Mouse (Mus musculus): ENCODE results near the gene Aqr. TPM values are rescaled to one million over a fixed set of nuclear protein-coding genes. Genes with fewer than 3 reads are reported as not detected.
A peak's percentile ranks its signal among the peaks of the same experiment; 100 is the strongest.
"Not testable (repeated sequence)": the region's sequence is repeated elsewhere in the genome, so short reads cannot be mapped to it uniquely, and the experiment has no call there.

Aqr gene
- 74.2 and 75.4 TPM in 2 replicates for total RNA-seq (2014; fragmentation: Nextera tagmentation)
- 68.5 and 74.9 TPM in 2 replicates for total RNA-seq (2017)

GRCm38 (mm10) chr2:114186924-114187323, at the start of gene Aqr:
Gene Aqr (minus strand): TSS chr2:114187024.
- ATAC-seq (replicated peaks; ENCODE audit: low FRiP score, low TSS enrichment, poor library complexity, severe bottlenecking): not testable (repeated sequence)

- ATAC-seq (replicated peaks; ENCODE audit: low FRiP score, low TSS enrichment, poor library complexity, severe bottlenecking): no peak
These were observed 49.7 kb upstream of the Aqr start for GRCm38 (mm10) chr2:114236566-114236965.

DNA sequence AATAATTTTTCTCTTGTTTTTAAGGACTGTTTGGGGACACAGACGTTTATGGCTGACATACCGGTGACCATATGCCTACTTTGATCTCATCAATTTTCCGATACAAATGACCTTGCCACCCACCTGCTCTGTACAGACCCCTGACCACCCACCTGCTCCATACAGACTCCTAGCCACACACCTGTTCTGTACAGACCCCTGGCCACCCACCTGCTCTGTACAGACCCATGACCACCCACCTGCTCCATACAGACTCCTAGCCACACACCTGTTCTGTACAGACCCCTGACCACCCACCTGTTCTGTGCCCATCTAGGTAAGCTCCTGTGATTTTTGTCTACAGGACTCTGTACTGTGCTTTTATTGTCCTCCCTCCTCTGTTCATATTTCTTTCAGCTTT, 48.8 kb upstream of the Aqr start:
- ATAC-seq (replicated peaks; ENCODE audit: low FRiP score, low TSS enrichment, poor library complexity, severe bottlenecking): no peak

DNA sequence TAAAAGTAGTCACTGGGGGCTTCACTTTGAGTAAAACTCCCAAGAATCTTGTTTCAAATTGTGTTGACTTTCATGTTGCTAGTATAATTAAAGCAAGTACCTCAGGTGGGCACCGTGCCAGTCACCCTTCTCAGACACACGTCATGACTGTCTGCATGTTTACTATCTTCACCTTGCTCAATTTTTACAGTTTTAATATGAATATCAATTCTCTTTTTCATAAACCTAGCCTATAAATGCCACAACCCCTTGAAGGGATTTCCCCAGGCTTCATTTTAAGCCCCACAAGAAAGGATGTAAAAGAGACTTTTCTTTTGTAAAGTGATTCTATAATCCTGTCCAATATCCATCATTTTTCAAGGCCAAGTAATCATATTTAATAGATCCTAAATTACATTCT, 44.4 kb upstream of the Aqr start:
- no peak for ATAC-seq (replicated peaks; ENCODE audit: low FRiP score, low TSS enrichment, poor library complexity, severe bottlenecking)

DNA sequence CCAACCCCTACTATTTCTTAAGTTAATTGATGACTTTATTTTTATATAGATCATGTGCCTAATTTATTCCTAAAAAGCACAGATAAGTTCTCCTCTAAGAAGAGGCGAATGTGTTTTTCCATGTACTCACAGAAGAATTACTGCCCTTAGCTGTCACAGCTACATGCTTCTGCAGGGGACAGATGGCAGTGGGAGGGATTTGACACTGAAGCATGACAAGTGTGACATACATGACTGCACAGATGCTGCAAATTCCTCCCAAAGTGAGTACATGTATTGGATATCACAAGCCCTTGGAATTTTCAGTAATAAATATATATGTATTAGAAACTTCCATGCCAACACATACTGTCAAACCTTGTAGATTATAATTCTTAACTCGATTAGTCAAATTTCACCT, 41.8 kb upstream of the Aqr start:
- ATAC-seq (replicated peaks; ENCODE audit: low FRiP score, low TSS enrichment, poor library complexity, severe bottlenecking): no peak

DNA sequence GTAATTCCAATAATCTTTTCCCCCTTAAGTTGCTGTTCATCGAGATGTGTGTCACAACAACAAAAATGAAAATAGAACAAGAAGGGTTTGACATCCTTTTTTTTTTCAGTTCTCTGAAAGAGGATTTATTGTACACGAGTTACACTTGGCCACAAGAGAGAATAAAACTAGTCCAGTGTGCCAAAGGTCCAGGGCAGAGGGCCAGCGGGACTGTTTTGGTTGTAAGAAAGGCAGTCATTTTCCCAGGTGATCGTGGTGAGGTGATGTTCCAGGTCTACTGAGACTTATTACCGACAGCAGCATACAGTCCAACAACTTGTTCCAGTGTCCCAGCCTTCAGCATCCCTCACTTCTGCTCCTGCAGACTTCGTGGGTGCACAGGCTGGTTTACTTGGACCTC, 18.2 kb upstream of the Aqr start:
- no peak for ATAC-seq (replicated peaks; ENCODE audit: low FRiP score, low TSS enrichment, poor library complexity, severe bottlenecking)

DNA sequence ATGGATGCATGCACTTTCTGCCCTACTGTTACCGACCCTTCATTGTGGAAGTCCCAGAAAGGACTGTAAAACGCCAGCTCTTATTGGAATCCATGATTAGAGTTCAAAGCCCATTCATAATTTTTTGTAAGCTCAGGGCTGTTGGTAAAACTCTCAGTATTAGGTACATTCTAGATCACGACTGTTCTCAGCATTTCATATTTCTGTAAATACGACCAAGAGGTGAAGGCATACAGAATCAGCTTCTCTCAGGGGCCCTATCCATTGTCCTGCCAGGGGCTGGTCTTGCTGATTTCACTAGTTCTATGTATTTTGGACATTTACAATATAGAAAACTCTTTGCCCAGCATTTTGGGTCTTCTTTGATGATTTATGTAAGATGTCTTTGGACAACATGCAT, 14.8 kb upstream of the Aqr start:
- ATAC-seq (replicated peaks; ENCODE audit: low FRiP score, low TSS enrichment, poor library complexity, severe bottlenecking): no peak

GRCm38 (mm10) chr2:114200932-114201559, 14.2 kb upstream of the Aqr start, which contains the start of gene Zfp770:
Gene Zfp770 (minus strand): TSS chr2:114201469.
- ATAC-seq (replicated peaks; ENCODE audit: low FRiP score, low TSS enrichment, poor library complexity, severe bottlenecking): peak; percentile 95

GRCm38 (mm10) chr2:114196421-114196820, 9.6 kb upstream of the Aqr start:
- ATAC-seq (replicated peaks; ENCODE audit: low FRiP score, low TSS enrichment, poor library complexity, severe bottlenecking): no peak

DNA sequence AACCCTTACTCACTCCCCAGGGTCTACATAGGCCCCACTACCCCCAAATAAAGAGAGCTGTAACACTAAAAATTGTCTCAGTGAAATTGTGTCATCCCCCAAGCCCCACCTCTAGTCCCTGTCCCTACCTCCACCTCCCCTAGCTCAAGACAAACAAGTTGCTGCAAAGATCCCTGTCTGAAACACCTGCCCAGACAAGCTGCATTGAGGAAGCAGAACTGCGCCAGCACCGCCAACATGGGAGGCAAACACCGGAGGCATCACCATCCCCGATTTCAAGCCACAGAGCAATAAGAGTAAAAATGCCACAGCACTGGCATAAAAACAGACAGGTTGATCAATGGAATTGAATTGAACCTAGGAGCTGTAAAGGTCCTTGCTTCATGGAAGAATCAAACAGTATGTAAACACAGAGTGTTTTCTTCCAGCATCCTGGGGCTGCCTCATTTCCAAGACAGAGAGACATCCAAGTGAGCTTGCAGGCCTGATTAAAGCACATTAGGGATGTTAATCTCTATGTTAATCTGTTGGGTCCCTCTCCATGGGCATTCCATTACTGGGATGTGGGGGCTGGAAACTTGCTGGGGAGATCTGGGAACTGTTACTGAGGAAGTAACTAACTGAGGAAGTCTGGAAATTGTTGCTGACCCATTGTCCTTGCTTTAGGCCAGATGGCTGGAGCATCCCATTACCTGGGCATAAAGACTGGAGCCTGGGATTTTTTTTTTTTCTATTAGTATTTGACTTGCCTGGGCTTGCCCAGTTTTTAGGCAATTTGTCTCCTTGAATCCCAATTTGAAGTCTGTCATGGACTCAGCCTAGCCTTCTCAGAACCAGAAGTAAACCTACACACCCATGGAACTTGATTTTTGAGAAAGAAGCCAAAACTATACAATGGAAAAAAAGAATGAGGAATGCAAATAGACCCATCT, 8.8 kb downstream of the Aqr start:
- no peak for ATAC-seq (replicated peaks; ENCODE audit: low FRiP score, low TSS enrichment, poor library complexity, severe bottlenecking)

- ATAC-seq (replicated peaks; ENCODE audit: low FRiP score, low TSS enrichment, poor library complexity, severe bottlenecking): peak; percentile 98
These were observed 12.0 kb downstream of the Aqr start for GRCm38 (mm10) chr2:114174651-114175484.

DNA sequence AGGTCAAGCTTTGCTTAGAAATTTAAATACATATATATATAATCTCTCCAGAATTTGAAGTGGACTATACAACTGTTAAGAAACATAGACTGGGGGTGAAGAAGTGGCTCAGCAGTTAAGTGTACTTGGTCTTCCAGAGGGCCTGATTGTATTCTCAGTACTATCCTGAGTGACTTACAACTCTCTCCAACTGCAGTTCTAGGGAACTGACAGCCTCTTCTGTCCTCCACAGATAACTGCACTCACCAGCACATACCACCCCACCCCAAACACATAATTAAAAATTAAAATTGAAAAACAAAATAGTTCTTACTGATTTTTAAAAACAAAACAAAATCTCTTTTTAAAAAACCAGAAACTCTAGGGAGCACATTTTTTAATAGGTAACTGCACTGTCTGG, 13.6 kb downstream of the Aqr start:
- peak; percentile 43; the same call in 1 of the 2 replicates for ATAC-seq (replicated peaks; ENCODE audit: low FRiP score, low TSS enrichment, poor library complexity, severe bottlenecking)

GRCm38 (mm10) chr2:114167837-114168236, 19.0 kb downstream of the Aqr start:
- no peak for ATAC-seq (replicated peaks; ENCODE audit: low FRiP score, low TSS enrichment, poor library complexity, severe bottlenecking)

DNA sequence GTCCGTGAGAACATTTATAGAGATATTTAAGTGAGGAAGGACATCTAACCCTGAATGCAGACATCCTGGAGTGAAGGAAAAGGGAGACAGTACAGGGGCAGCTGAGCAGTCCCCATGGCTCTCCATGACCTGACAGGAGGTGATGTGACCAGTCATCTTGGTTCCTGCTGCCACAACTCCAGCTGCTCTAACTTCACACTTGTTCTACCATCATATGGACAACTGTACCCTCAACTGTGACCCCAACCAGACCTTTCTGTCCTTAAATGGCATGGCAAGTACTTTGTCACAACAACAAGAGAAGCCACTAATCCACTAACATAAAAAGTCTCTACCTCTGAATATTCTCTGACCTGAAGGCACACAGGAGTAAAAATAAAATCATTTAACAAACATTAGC, 24.8 kb downstream of the Aqr start:
- ATAC-seq (replicated peaks; ENCODE audit: low FRiP score, low TSS enrichment, poor library complexity, severe bottlenecking): no peak

DNA sequence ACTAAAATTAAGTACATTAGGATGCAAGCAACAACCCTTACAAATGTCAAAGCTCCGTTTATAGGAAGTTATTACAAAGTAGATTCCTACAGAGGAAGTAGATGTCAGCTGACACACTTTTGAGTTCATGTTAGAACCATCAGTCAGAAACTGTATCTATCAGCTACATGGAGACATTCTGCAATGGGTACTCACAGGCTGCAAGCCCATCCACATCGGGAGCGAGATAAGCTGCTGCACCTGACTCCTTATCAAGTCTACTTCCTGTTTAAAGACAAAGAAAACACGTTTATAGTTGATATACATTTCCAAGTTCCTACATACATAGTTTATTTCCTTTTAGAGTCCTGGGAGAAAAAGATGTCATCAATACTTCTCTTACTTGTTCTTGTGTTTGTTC, 29.5 kb downstream of the Aqr start:
- peak; percentile 82 for ATAC-seq (replicated peaks; ENCODE audit: low FRiP score, low TSS enrichment, poor library complexity, severe bottlenecking)

- ATAC-seq (replicated peaks; ENCODE audit: low FRiP score, low TSS enrichment, poor library complexity, severe bottlenecking): peak; percentile 84
These were observed 30.2 kb downstream of the Aqr start for GRCm38 (mm10) chr2:114156639-114157038.

- ATAC-seq (replicated peaks; ENCODE audit: low FRiP score, low TSS enrichment, poor library complexity, severe bottlenecking): no peak
These were observed 33.6 kb downstream of the Aqr start for GRCm38 (mm10) chr2:114153247-114153646.

DNA sequence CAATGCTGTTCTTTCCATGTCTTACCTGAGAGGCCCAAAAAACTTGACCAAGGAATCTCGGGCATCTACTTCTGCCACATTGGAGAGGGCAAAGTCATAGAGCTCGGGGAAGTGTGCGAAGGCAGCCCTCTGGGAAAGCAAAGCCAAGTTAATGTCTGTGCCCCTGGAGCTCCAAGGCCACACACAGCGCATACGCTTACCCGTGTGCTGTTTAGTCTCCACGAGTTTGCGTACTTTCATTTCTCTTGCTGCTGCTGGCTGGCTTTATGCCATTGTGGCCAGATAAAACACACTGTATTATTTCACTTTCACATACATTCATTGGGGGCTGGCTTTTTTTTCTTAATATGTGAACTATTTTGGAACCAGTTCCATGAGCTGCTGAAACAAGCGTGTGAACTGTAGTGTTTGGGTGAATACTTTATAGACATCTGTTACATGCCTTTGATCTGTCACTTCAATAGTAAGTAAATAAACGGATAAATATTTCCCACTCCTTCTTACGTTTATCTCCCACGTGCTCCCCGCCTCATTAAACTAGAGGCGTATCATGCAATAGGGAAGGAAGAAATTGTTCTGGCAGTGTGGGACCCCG, 39.9 kb downstream of the Aqr start:
- ATAC-seq (replicated peaks; ENCODE audit: low FRiP score, low TSS enrichment, poor library complexity, severe bottlenecking): no peak

DNA sequence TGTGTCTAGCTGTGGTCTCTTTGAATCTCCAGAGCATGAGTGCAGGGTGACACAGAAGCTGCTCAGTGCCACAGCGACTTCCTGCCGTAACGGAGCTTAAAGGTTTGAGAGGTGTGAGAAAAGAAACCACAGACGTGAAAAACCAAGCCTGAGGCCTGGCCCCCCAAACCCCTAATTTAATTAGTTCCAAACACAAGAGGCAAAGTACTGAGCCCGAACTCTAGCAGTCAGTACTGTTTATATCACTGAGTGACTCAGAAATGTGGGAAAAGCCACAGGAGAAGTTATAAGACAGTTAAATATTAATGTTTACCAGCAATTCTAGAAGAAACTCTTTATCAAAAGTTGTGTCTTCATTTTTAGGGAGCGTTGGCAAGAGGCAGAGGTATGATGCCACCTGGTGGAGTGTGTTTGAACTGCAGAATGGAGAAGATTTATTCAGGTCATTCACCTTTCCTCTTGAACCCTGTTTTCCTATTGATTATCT, 41.5 kb downstream of the Aqr start:
- peak; percentile 57; the same call in 1 of the 2 replicates for ATAC-seq (replicated peaks; ENCODE audit: low FRiP score, low TSS enrichment, poor library complexity, severe bottlenecking)
